Comparison of ENCODE assay signal across 8 mouse cellular contexts in genomic region chr15:98512799-98513321, GRCm38 (mm10). TPM values are rescaled to one million over a fixed set of nuclear protein-coding genes. Genes with fewer than 3 reads are reported as not detected.
A peak's percentile ranks its signal among the peaks of the same experiment; 100 is the strongest.
DNase-seq lines count a peak whose midpoint lies in the region; ATAC-seq and TF ChIP-seq lines count a peak whose summit lies in the region.

No protein-coding gene starts in this region.

- TF ChIP-seq CTCF in left cerebral cortex, adult 2 months (IDR thresholded peaks at IDR 0.05): no peak

- H3K9ac ChIP-seq in intestine, embryonic 16.5 days (ENCODE audit: low read depth, low read length): no peak overlapping the region

- 39% methylated on average over 17 of the region's 17 CpGs for WGBS in intestine, embryonic 16.5 days

- no peak overlapping the region for H3K4me2 ChIP-seq in intestine, embryonic 16.5 days (ENCODE audit: low read depth, low read length)

- ATAC-seq in intestine, embryonic 16.5 days: no peak

- no peak for DNase-seq in left cerebral cortex, adult 2 months (ENCODE audit: extremely low spot score in 1 of 2, low spot score in 2 of 2)
- DNase-seq in left cerebral cortex, adult 11 months (ENCODE audit: low spot score): no peak
- DNase-seq in adrenal gland, postnatal 25 days: peak; percentile 56
- DNase-seq in heart, adult 18-20 months: peak; percentile 73 to 80
- peak; percentile 42 to 54 for DNase-seq in left cerebral cortex, postnatal 14 days (ENCODE audit: low spot score in 2 of 2)
- DNase-seq in right cerebral cortex, postnatal 14 days: peak; percentile 51
- DNase-seq in embryo, embryonic 10 days (ENCODE audit: low spot score): no peak

- no peaks in the 10 kb centered on the region for H3K36me3 ChIP-seq in intestine, embryonic 16.5 days (ENCODE audit: control insufficient read depth, insufficient read depth, low read length)

- H3K27me3 ChIP-seq in intestine, embryonic 16.5 days (replicated peaks; ENCODE audit: control insufficient read depth, insufficient read depth, low read length): no peaks in the 10 kb centered on the region

- H3K4me3 ChIP-seq in left cerebral cortex, adult 2 months: no peak overlapping the region
- no peak overlapping the region for H3K4me3 ChIP-seq in intestine, embryonic 16.5 days (ENCODE audit: low read length)

- peak overlapping the region; percentile 45; the same call in 1 of the 2 replicates for H3K27ac ChIP-seq in left cerebral cortex, adult 2 months
- H3K27ac ChIP-seq in intestine, embryonic 16.5 days (ENCODE audit: low read length): no peak overlapping the region

- no peaks in the 10 kb centered on the region for H3K9me3 ChIP-seq in intestine, embryonic 16.5 days (ENCODE audit: control insufficient read depth, low read length)

- H3K4me1 ChIP-seq in intestine, embryonic 16.5 days (ENCODE audit: control insufficient read depth, insufficient read depth, low read length): peaks cover 5% of the 10 kb centered on the region; the same call in 1 of the 2 replicates

- intact Hi-C loops in left cerebral cortex, adult 2 months (cut with DNase I): loop anchor here (5.0 kb wide), 1 partner anchor 406 kb away; no protein-coding TSS in a partner anchor
- intact Hi-C loops in left cerebral cortex, postnatal 14 days (cut with DNase I): no loop called here

RNA-seq across cellular contexts. Expression of gene Olfr279, which starts 20.7 kb away (rescaled TPM):
- not detected for total RNA-seq in left cerebral cortex, adult 2 months (2021)
- not detected in 2 replicates for total RNA-seq in adrenal gland, postnatal 25 days (2021)
- total RNA-seq in heart, adult 18-20 months (2021): not detected
- total RNA-seq in left cerebral cortex, postnatal 14 days (2021): under 1 TPM in 1 of 2 experiments, not detected in 1; 0.11 TPM
- polyA plus RNA-seq in intestine, embryonic 16.5 days (2015; fragmentation: Nextera tagmentation; extraction: Ambion mirVana): not detected in 2 replicates

RNA-seq across cellular contexts. Expression of gene Kansl2, which starts 21.2 kb away (rescaled TPM):
- total RNA-seq in left cerebral cortex, adult 2 months (2021): 10 to 100 TPM; 55.1 to 56.7 TPM
- 91.3 and 107 TPM in 2 replicates for total RNA-seq in adrenal gland, postnatal 25 days (2021)
- 10 to 100 TPM; 73.5 to 85.8 TPM for total RNA-seq in heart, adult 18-20 months (2021)
- total RNA-seq in left cerebral cortex, postnatal 14 days (2021): 10 to 100 TPM; 59.5 to 61.0 TPM
- polyA plus RNA-seq in intestine, embryonic 16.5 days (2015; fragmentation: Nextera tagmentation; extraction: Ambion mirVana): 67.2 and 69.6 TPM in 2 replicates

RNA-seq across cellular contexts. Expression of gene Lalba, which starts 30.3 kb away (rescaled TPM):
- total RNA-seq in left cerebral cortex, adult 2 months (2021): not detected
- not detected in 2 replicates for total RNA-seq in adrenal gland, postnatal 25 days (2021)
- under 1 TPM in 1 of 2 experiments, not detected in 1; 0.39 TPM for total RNA-seq in heart, adult 18-20 months (2021)
- not detected for total RNA-seq in left cerebral cortex, postnatal 14 days (2021)
- polyA plus RNA-seq in intestine, embryonic 16.5 days (2015; fragmentation: Nextera tagmentation; extraction: Ambion mirVana): 0.31 TPM in 1 of 2 replicates, not detected in the other

RNA-seq across cellular contexts. Expression of gene OR5BS1P, which starts 43.2 kb away (rescaled TPM):
- not detected for total RNA-seq in left cerebral cortex, adult 2 months (2021)
- not detected in 2 replicates for total RNA-seq in adrenal gland, postnatal 25 days (2021)
- not detected for total RNA-seq in heart, adult 18-20 months (2021)
- total RNA-seq in left cerebral cortex, postnatal 14 days (2021): not detected
- not detected in 2 replicates for polyA plus RNA-seq in intestine, embryonic 16.5 days (2015; fragmentation: Nextera tagmentation; extraction: Ambion mirVana)

RNA-seq across cellular contexts. Expression of gene Ccnt1, which starts 57.9 kb away (rescaled TPM):
- 10 to 100 TPM; 40.3 to 45.8 TPM for total RNA-seq in left cerebral cortex, adult 2 months (2021)
- 52.2 and 55.9 TPM in 2 replicates for total RNA-seq in adrenal gland, postnatal 25 days (2021)
- total RNA-seq in heart, adult 18-20 months (2021): 10 to 100 TPM; 26.3 to 31.2 TPM
- 10 to 100 TPM; 40.5 to 45.3 TPM for total RNA-seq in left cerebral cortex, postnatal 14 days (2021)
- 41.2 and 43.7 TPM in 2 replicates for polyA plus RNA-seq in intestine, embryonic 16.5 days (2015; fragmentation: Nextera tagmentation; extraction: Ambion mirVana)

Comparison
In these comparisons a context has a peak if more than half of its experiments do, and no peak if none do; other contexts are left out.
1. DNase-seq: peak in adrenal gland, postnatal 25 days (single experiment), heart, adult 18-20 months (2 of 2), left cerebral cortex, postnatal 14 days (2 of 2) and right cerebral cortex, postnatal 14 days (single experiment); none in left cerebral cortex, adult 2 months (0 of 2), left cerebral cortex, adult 11 months (single experiment) and embryo, embryonic 10 days (single experiment).